Mouse (Mus musculus) megakaryocyte, embryonic 14.5 days (primary cell): ENCODE results near the gene Zfp13.

Experiments
- FLI1 ChIP-seq: IDR thresholded peaks from 2 replicates; pipeline ENCODE4 v1.6.1; 2012; ENCODE audit warnings: low read length, inconsistent platforms, mixed read lengths
- GATA1 ChIP-seq: IDR thresholded peaks from 3 replicates; pipeline ENCODE4 v1.6.1; 2012; ENCODE audit warnings: mixed read lengths, low read length, inconsistent platforms, borderline replicate concordance

- TF ChIP-seq GATA1 = no peak
- peak; percentile 25; the same call in 1 of the 2 replicates for TF ChIP-seq FLI1
These were observed 35.5 kb downstream of the Zfp13 start, which contains the start of gene Zfp213 for GRCm38 (mm10) chr17:23563595-23564367.
